Mouse (Mus musculus) CD4-positive helper T cell, adult 2 months (primary cell): Measurements from ENCODE around the gene Gm45716.

Experiments
- DNase-seq: peaks from one replicate; pipeline ENCODE4 v3.0.0-alpha.2; 2012; ENCODE audit warnings: low read depth, missing footprints, low spot score

Gm45716 gene

DNA sequence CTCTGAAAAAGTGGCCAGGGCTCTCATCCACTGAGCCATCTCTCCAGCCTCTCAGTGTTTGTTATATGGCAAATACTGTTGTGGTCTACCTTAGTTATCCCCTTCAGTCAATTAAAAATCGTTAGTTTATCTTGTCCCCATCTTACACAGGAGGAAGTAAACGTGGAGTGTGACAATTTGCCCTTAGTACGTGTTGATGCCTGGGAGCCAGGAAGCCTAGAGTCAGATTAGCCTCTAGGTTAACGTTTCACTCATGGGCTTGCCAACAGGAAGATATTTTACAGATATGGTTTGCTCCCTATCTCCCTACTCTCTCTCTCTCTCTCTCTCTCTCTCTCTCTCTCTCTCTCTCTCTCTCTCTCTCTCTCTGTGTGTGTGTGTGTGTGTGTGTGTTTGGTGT is 95.7 kb downstream of the Gm45716 start:
- no peak for DNase-seq

DNA sequence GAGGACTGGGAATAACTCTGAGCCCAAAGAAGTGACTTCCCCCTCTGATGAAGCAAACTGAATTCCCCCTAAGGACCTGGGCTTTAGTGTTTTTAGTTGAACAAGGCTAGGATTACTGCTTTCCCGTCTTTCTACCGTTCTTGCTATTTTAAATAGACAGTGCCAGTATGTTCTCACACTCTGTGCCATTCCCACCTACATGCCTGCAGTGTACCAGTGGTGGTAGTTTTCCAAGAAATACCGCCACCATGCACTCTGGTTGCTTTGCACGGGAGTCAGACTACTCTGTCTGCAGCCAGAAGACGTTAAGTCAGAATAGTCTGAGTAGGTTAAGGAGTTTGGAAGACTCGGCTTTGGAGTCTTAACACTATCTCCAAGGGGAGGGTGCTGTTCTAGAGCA is 96.1 kb downstream of the Gm45716 start:
- no peak for DNase-seq

DNA sequence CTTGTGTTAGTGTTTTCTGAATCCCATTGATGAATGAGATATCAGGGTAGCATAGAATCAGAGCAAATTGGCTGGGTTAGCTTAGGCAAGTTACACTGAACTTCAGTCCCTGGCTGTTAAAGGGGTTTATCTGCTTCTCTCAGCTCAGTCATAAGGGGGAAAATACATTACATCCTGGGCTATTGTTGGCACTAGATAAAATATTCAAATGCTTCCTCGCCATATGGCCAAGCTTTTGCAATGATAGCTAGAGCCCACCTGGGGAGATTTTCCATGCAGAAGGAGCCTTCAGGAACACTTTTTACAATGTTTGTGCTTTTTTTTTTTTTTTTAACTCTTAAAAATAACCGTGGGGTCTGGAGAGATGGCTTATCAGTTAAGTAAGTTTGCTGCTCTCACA is 96.6 kb downstream of the Gm45716 start:
- DNase-seq, result no peak

DNA sequence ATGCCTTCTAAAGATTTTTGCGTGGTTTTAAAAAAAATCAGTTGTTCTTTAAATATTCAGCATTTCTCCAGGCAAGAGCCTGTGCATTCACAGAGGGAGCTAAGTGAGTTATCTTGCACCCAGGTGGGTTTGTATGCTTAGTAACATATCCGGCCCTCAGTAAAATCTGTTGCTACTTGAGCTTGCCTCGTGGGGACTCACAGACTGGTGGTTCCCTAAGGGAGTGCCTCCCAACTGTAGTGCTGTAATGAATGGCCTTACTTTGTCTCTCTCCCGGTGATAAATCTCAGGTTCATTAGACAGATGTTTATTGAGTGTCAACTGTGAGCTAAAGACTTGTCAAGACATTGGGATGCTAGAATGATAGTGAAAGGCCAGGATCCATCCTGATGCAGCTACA is 97.1 kb downstream of the Gm45716 start:
- no peak for DNase-seq

DNA sequence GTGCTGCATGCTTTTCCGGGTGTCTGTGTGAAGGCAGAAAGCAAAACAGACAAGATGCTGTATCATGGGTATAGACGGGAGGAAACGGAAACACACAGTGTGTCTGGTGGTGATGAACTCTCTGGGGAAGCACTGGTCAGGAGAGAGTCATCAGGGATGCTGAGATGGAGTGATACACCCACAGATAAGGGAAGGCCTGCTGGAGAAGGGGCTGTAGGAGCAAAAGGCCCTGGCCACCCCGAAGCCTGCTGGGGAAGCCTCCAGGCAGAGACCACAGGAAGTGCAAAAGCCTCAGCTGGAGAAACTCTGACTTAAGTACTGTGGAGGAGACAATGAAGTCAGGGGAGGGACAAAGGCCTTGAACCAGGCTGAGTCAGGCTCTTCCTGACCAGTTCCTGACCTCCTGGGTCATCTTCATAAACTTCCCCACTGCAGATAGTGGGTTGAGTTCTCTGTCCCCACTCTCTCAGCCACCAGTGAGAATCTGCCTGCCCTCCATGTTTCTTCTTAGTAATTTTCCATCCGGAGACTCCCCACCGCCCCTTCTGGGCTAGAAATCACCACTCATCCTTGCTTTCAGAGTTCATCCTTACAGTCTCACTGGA is 99.2 kb downstream of the Gm45716 start:
- no peak for DNase-seq

DNA sequence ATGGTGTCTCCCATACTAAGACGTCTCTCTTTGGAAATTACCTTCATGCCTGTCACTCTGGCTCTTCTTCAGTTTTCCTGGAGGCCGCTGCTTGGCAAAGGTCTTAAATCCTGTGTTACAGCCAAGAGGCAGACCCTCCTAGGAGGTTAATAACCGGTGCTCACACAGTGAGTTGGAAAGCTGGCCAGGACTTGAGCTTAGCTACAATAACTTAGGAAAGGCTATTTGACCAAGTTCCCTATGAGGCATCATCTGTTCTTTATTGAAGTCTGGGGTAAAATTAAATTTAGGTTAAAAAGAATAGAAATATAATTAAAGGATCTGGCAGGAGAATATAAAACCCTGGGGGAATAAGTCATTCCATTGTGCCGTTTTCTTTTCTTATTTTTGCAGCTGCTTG is 103.7 kb downstream of the Gm45716 start:
- DNase-seq, result no peak

DNA sequence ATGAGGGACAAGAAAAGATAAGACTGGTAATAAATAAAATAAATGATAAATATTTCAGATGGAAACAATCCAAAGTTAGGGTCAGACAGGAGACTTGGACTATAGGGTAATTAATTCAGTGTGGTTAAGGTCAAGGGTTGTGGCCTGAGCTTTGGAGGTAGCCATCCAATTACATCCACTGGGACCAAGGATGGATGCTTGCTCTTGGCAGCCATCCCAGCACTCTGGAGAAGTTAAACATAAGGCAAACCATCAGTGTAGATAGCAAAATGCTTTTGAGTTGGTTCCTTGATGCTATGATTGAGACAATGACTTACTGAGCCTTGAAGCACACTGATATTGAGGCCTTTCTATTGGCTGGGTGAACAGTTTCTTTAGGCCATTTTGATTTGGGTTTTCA is 105.3 kb downstream of the Gm45716 start:
- DNase-seq, result no peak

DNA sequence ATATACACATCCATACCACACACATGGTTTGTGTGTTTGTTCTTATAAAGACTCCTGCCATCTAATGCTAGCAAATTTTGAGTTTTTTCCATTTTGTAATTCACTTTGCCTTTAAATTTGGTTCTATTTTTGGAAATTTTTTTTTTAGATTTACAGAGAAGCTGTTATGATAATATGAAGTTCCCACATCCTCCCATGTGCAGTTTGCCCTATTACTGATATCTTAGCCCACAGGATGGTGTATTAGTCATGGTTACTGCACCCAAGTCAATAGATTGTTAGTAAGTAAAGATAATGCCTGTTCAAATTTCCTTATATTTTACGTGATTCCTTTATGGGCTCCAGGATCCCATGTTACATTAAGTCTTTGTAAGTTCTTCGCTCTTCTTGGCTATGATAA is 107.1 kb downstream of the Gm45716 start:
- no peak for DNase-seq
